Mouse (Mus musculus): ENCODE measurements around the gene Ndufs2. TPM values are rescaled to one million over a fixed set of nuclear protein-coding genes. Genes with fewer than 3 reads are reported as not detected.

Ndufs2 gene
- polyA plus RNA-seq, 1 experiment from 2014 or later = 234 TPM

DNA sequence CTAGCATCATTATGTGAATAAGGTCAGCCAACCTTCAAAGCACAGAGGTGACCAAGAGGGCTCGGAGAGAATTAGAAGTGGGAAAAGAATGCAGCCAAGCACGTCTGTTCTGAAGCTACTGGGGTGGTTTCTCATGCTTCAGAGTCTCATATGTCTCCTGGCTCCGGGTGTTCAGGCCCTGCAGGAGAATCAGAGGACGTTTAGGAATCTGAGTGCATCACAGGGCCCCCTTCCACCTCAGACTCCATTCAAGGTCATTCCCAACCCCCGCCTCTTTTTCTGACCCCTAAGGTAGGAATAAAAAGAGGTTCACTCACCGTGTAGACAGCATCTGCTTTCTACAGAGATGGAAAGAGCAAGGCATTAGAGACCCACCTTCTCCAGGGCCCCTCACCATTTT lies 21.4 kb downstream of the Ndufs2 start:
- no peak for ATAC-seq (ENCODE audit: low read depth)
- no peak overlapping the region for H3K4me2 ChIP-seq (ENCODE audit: low read depth, low read length)
- 61% methylated on average over 6 of the region's 6 CpGs for WGBS
- H3K9ac ChIP-seq (replicated peaks; ENCODE audit: low read depth, low read length) = no peak overlapping the region
- no peaks in the 10 kb centered on the region for H3K27me3 ChIP-seq (ENCODE audit: control insufficient read depth, insufficient read depth, low read length)
- H3K4me1 ChIP-seq (ENCODE audit: control insufficient read depth, insufficient read depth, low read length) = no peaks in the 10 kb centered on the region
- H3K9me3 ChIP-seq (ENCODE audit: control insufficient read depth, low read length) = no peaks in the 10 kb centered on the region
- H3K36me3 ChIP-seq (ENCODE audit: control insufficient read depth, insufficient read depth, low read length) = peaks cover 8% of the 10 kb centered on the region
- no peak overlapping the region for H3K27ac ChIP-seq (ENCODE audit: low read depth, low read length)
- no peak overlapping the region for H3K4me3 ChIP-seq (ENCODE audit: low read depth, low read length)

GRCm38 (mm10) chr1:171227879-171228278 lies 23.3 kb downstream of the Ndufs2 start:
- Histone ChIP-seq H3K27me3 (ENCODE audit: control insufficient read depth, insufficient read depth, low read length) (no peaks in the 10 kb centered on the region), H3K9ac (replicated peaks; ENCODE audit: low read depth, low read length) (no peak overlapping the region), H3K9me3 (ENCODE audit: control insufficient read depth, low read length) (no peaks in the 10 kb centered on the region), H3K36me3 (ENCODE audit: control insufficient read depth, insufficient read depth, low read length) (no peaks in the 10 kb centered on the region), H3K4me3 (ENCODE audit: low read depth, low read length) (no peak overlapping the region), H3K27ac (ENCODE audit: low read depth, low read length) (no peak overlapping the region), H3K4me1 (ENCODE audit: control insufficient read depth, insufficient read depth, low read length) (no peaks in the 10 kb centered on the region), H3K4me2 (ENCODE audit: low read depth, low read length) (no peak overlapping the region)
- ATAC-seq (ENCODE audit: low read depth) = no peak
- 74% methylated on average over 1 of the region's 1 CpGs for WGBS

DNA sequence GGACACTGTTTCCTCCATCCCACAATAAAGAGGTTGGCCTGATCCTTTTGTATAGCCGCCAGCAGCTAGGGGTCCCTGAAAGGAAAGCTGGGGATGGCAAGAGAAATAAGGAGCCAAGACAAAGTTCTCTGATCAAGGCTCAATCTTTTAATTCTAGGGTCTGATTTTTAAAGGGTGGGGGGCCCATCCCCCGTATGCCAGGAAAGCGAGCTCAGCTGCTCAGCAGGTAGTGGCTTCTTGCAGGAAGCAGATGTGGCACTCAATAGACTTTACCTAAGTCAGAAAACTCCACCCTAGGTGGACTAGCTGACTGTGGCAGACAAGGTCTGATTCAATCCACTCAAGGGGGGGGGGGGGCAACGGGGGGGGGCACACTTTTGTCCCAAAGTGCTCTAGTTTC lies 24.4 kb downstream of the Ndufs2 start:
- H3K36me3 ChIP-seq (ENCODE audit: control insufficient read depth, insufficient read depth, low read length) = no peaks in the 10 kb centered on the region
- no peaks in the 10 kb centered on the region; the same call in 1 of the 2 replicates for H3K4me1 ChIP-seq (ENCODE audit: control insufficient read depth, insufficient read depth, low read length)
- H3K27ac ChIP-seq (ENCODE audit: low read depth, low read length) = no peak overlapping the region
- H3K9me3 ChIP-seq (ENCODE audit: control insufficient read depth, low read length) = no peaks in the 10 kb centered on the region
- H3K9ac ChIP-seq (replicated peaks; ENCODE audit: low read depth, low read length) = no peak overlapping the region
- H3K27me3 ChIP-seq (ENCODE audit: control insufficient read depth, insufficient read depth, low read length) = no peaks in the 10 kb centered on the region
- H3K4me3 ChIP-seq (ENCODE audit: low read depth, low read length) = no peak overlapping the region
- H3K4me2 ChIP-seq (ENCODE audit: low read depth, low read length) = no peak overlapping the region
- no peak for ATAC-seq (ENCODE audit: low read depth)
- WGBS = 43% methylated on average over 4 of the region's 4 CpGs

- 80% methylated on average over 5 of the region's 5 CpGs for WGBS
- no peak within 1 kb of the TSS for H3K9ac ChIP-seq (replicated peaks; ENCODE audit: low read depth, low read length)
- H3K27me3 ChIP-seq (ENCODE audit: control insufficient read depth, insufficient read depth, low read length) = no peaks in the 10 kb centered on the region
- ATAC-seq (ENCODE audit: low read depth) = no peak
- H3K4me3 ChIP-seq (ENCODE audit: low read depth, low read length) = no peak within 1 kb of the TSS
- H3K9me3 ChIP-seq (ENCODE audit: control insufficient read depth, low read length) = no peaks in the 10 kb centered on the region
- no peak within 1 kb of the TSS for H3K27ac ChIP-seq (ENCODE audit: low read depth, low read length)
- no peak within 1 kb of the TSS for H3K4me2 ChIP-seq (ENCODE audit: low read depth, low read length)
- H3K36me3 ChIP-seq (ENCODE audit: control insufficient read depth, insufficient read depth, low read length) = no peaks in the 10 kb centered on the region
- peaks cover 11% of the 10 kb centered on the region for H3K4me1 ChIP-seq (ENCODE audit: control insufficient read depth, insufficient read depth, low read length)
Observed at GRCm38 (mm10) chr1:171224857-171225256, 26.3 kb downstream of the Ndufs2 start, which contains the start of gene Apoa2. TSS of gene Apoa2 (plus strand) at chr1:171225054.

DNA sequence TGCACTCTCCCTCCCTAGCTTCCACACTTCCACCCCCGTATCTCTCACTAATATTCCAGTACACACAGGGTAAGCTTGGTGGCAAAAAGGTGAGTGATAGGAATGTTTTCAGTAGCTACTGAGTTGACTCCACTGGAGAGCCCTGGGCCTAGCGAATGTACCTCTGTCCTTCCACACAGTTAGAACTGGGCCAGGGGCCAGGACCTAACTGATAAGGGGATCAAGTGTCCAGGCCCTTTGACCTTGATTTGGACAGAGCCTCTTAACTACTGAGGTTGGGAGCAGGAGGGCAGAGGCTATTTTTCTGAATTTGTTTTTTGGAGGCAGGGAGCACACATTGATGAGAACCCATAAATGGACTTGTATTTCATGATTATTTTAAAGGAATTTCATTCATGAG lies 27.4 kb downstream of the Ndufs2 start:
- no peaks in the 10 kb centered on the region for H3K9me3 ChIP-seq (ENCODE audit: control insufficient read depth, low read length)
- ATAC-seq (ENCODE audit: low read depth) = no peak
- no peaks in the 10 kb centered on the region for H3K27me3 ChIP-seq (ENCODE audit: control insufficient read depth, insufficient read depth, low read length)
- H3K4me1 ChIP-seq (ENCODE audit: control insufficient read depth, insufficient read depth, low read length) = peaks cover 11% of the 10 kb centered on the region
- H3K4me2 ChIP-seq (ENCODE audit: low read depth, low read length) = no peak overlapping the region
- WGBS = 96% methylated on average over 2 of the region's 2 CpGs
- no peak overlapping the region for H3K9ac ChIP-seq (replicated peaks; ENCODE audit: low read depth, low read length)
- H3K36me3 ChIP-seq (ENCODE audit: control insufficient read depth, insufficient read depth, low read length) = peaks cover 6% of the 10 kb centered on the region; the same call in 1 of the 2 replicates
- H3K27ac ChIP-seq (ENCODE audit: low read depth, low read length) = no peak overlapping the region
- no peak overlapping the region for H3K4me3 ChIP-seq (ENCODE audit: low read depth, low read length)

DNA sequence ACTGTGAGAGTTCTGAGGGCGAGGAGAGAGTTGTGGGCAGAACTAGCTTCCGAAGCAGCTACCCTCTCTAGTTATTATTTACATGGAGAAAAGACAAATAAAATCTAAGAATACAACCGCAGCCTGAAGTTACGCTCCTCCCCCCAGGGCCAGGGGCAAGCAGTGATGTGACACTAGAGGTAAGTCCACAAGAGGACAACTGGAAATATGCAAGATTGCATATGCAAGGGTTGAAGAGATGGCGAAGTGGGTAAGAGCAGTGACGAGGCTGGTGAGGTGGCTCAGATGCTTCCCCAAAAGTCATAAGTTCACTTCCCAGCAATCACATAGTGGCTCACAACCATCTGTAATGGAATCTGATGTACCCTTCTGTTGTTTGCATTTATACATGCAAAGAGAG lies 28.0 kb downstream of the Ndufs2 start:
- Histone ChIP-seq H3K36me3 (ENCODE audit: control insufficient read depth, insufficient read depth, low read length) (peaks cover 9% of the 10 kb centered on the region; the same call in 1 of the 2 replicates), H3K27me3 (ENCODE audit: control insufficient read depth, insufficient read depth, low read length) (no peaks in the 10 kb centered on the region), H3K4me3 (ENCODE audit: low read depth, low read length) (no peak overlapping the region), H3K4me2 (ENCODE audit: low read depth, low read length) (peak overlapping the region; percentile 89; the same call in 1 of the 2 replicates), H3K9ac (replicated peaks; ENCODE audit: low read depth, low read length) (no peak overlapping the region), H3K9me3 (ENCODE audit: control insufficient read depth, low read length) (no peaks in the 10 kb centered on the region), H3K4me1 (ENCODE audit: control insufficient read depth, insufficient read depth, low read length) (peaks cover 11% of the 10 kb centered on the region), H3K27ac (ENCODE audit: low read depth, low read length) (peak overlapping the region; percentile 11; the same call in 1 of the 2 replicates)
- WGBS = 85% methylated on average over 6 of the region's 6 CpGs
- ATAC-seq (ENCODE audit: low read depth) = no peak

GRCm38 (mm10) chr1:171222238-171223155 lies 28.7 kb downstream of the Ndufs2 start, which contains the start of gene Tomm40l:
TSS of gene Tomm40l (minus strand) at chr1:171222514.
- peaks cover 9% of the 10 kb centered on the region; the same call in 1 of the 2 replicates for H3K36me3 ChIP-seq (ENCODE audit: control insufficient read depth, insufficient read depth, low read length)
- H3K9me3 ChIP-seq (ENCODE audit: control insufficient read depth, low read length) = no peaks in the 10 kb centered on the region
- peak within 1 kb of the TSS; percentile 11; the same call in 1 of the 2 replicates for H3K27ac ChIP-seq (ENCODE audit: low read depth, low read length)
- peak; percentile 97 for ATAC-seq (ENCODE audit: low read depth)
- 3% methylated on average over 28 of the region's 28 CpGs for whole genome bisulfite sequencing
- peak within 1 kb of the TSS; percentile 89 for H3K4me2 ChIP-seq (ENCODE audit: low read depth, low read length)
- peak within 1 kb of the TSS; percentile 66 for H3K4me3 ChIP-seq (ENCODE audit: low read depth, low read length)
- peak within 1 kb of the TSS; percentile 66 for H3K9ac ChIP-seq (replicated peaks; ENCODE audit: low read depth, low read length)
- H3K4me1 ChIP-seq (ENCODE audit: control insufficient read depth, insufficient read depth, low read length) = peaks cover 11% of the 10 kb centered on the region
- H3K27me3 ChIP-seq (ENCODE audit: control insufficient read depth, insufficient read depth, low read length) = no peaks in the 10 kb centered on the region

DNA sequence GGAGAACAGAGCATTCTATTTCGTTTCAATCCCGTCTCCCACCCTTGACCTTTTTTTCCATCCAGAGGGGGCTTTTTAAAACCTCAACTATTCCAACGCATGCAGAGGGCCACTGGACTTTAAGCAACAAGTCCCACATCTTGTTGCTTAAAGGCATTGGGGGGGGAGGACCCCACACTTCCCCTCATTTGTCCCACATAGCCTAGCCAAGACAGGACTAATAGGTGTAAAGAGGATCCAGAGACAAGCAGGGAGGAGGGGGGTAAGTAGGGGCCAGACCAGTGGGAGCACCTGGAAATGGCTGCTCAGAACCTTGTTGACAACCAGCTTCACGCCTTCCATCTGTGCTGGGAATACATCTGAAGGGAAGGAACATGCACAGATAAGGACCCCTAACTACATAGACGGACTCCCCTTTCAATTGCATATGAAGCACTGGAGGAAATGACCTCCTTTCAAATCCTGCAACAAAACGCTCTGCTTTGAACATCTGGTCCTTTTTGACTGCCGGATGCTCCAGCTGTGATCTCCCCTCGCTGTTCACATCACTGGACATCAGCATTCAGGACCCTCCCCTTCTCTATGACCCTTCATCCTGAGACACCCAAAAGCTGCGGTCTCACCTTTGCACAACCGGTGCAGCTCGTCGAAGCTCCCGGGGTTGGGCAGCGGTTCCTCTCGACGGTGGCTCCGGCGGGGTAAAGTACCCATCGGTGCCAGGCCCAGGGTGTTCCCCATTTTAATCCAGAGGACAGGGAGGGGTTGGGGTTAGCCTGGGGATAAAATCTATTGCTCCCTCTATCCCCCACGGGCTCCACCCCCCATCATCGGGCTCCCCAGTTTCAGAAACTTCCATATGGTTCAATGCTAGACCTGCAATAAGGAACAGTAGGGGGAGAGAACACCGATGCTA lies 29.7 kb downstream of the Ndufs2 start:
- Histone ChIP-seq H3K36me3 (ENCODE audit: control insufficient read depth, insufficient read depth, low read length) (peaks cover 9% of the 10 kb centered on the region; the same call in 1 of the 2 replicates), H3K27me3 (ENCODE audit: control insufficient read depth, insufficient read depth, low read length) (no peaks in the 10 kb centered on the region), H3K27ac (ENCODE audit: low read depth, low read length) (peak overlapping the region; percentile 11; the same call in 1 of the 2 replicates), H3K9ac (replicated peaks; ENCODE audit: low read depth, low read length) (peak overlapping the region; percentile 66), H3K4me3 (ENCODE audit: low read depth, low read length) (peak overlapping the region; percentile 66), H3K4me1 (ENCODE audit: control insufficient read depth, insufficient read depth, low read length) (peaks cover 11% of the 10 kb centered on the region), H3K4me2 (ENCODE audit: low read depth, low read length) (peak overlapping the region; percentile 89), H3K9me3 (ENCODE audit: control insufficient read depth, low read length) (no peaks in the 10 kb centered on the region)
- ATAC-seq (ENCODE audit: low read depth) = no peak; the same call in 1 of the 2 replicates
- WGBS = 5% methylated on average over 22 of the region's 22 CpGs

Data from neural tube, embryonic 14.5 days (tissue).